Mouse (Mus musculus): ENCODE data around the gene Itpripl1. TPM values are rescaled to one million over a fixed set of nuclear protein-coding genes. Genes with fewer than 3 reads are reported as not detected.
"Not testable (repeated sequence)": the region's sequence is repeated elsewhere in the genome, so short reads cannot be mapped to it uniquely, and the experiment has no call there.

Gene Itpripl1
- total RNA-seq (2021): 10 to 100 TPM; 14.4 to 17.6 TPM
- 7.9 and 11.5 TPM in 2 replicates for polyA plus RNA-seq (2012; rRNA removed)
- long read RNA-seq, partial matches to known transcripts: 0 of 2 reads
- long read RNA-seq, other reads (novel, unspliced or antisense): 0 of 2 reads

GRCm38 (mm10) chr2:127143158-127144063 lies at the start of gene Itpripl1:
Gene Itpripl1 (minus strand): TSS chr2:127143442.
- TF ChIP-seq POLR2A (IDR thresholded peaks at IDR 0.05; ENCODE audit: insufficient read depth, low read depth, low read length) (peak; percentile 87), CTCF (IDR thresholded peaks at IDR 0.05) (no peak), EP300 (IDR thresholded peaks at IDR 0.05; ENCODE audit: insufficient read depth, low read depth, low read length) (peak; percentile 52; the same call in 1 of the 2 replicates)
- Histone ChIP-seq H3K36me3 (ENCODE audit: control insufficient read depth, insufficient read depth, low read length) (peaks cover 8% of the 10 kb centered on the region), H3K4me1 (ENCODE audit: control insufficient read depth, insufficient read depth, low read length) (peaks cover 6% of the 10 kb centered on the region), H3K4me3 (peak within 1 kb of the TSS; percentile 75), H3K27me3 (ENCODE audit: control insufficient read depth, insufficient read depth, low read length) (no peaks in the 10 kb centered on the region), H3K9ac (ENCODE audit: low read depth, low read length) (peak within 1 kb of the TSS; percentile 78), H3K79me2 (replicated peaks; ENCODE audit: control insufficient read depth, insufficient read depth, low read length) (no peaks in the 10 kb centered on the region), H3K27ac (peak within 1 kb of the TSS; percentile 90)
- intact Hi-C loops (cut with DNase I): loop anchor here (1.0 kb wide), 1 partner anchor 22 kb away; no protein-coding TSS in a partner anchor
- DNase-seq: peak; percentile 91 to 93
- 4% methylated on average over 31 of the region's 31 CpGs for WGBS

GRCm38 (mm10) chr2:127189574-127189973 lies 46.3 kb upstream of the Itpripl1 start:
- H3K4me3 ChIP-seq: no peak overlapping the region
- H3K27ac ChIP-seq: no peak overlapping the region
- intact Hi-C loops (cut with DNase I): no loop called here
- H3K36me3 ChIP-seq (ENCODE audit: control insufficient read depth, insufficient read depth, low read length): no peaks in the 10 kb centered on the region
- H3K4me1 ChIP-seq (ENCODE audit: control insufficient read depth, insufficient read depth, low read length): no peaks in the 10 kb centered on the region
- no peak for DNase-seq
- TF ChIP-seq CTCF (IDR thresholded peaks at IDR 0.05) (no peak), EP300 (IDR thresholded peaks at IDR 0.05; ENCODE audit: insufficient read depth, low read depth, low read length) (no peak), POLR2A (IDR thresholded peaks at IDR 0.05; ENCODE audit: insufficient read depth, low read depth, low read length) (no peak)
- no peaks in the 10 kb centered on the region for H3K79me2 ChIP-seq (replicated peaks; ENCODE audit: control insufficient read depth, insufficient read depth, low read length)
- no peaks in the 10 kb centered on the region for H3K27me3 ChIP-seq (ENCODE audit: control insufficient read depth, insufficient read depth, low read length)
- H3K9ac ChIP-seq (ENCODE audit: low read depth, low read length): no peak overlapping the region

- H3K27me3 ChIP-seq (ENCODE audit: control insufficient read depth, insufficient read depth, low read length): no peaks in the 10 kb centered on the region
- 2% methylated on average over 17 of the region's 17 CpGs for WGBS
- H3K4me1 ChIP-seq (ENCODE audit: control insufficient read depth, insufficient read depth, low read length): no peaks in the 10 kb centered on the region
- DNase-seq: peak; percentile 77 to 89
- H3K36me3 ChIP-seq (ENCODE audit: control insufficient read depth, insufficient read depth, low read length): no peaks in the 10 kb centered on the region
- peak overlapping the region; percentile 73 for H3K4me3 ChIP-seq
- intact Hi-C loops (cut with DNase I): loop anchor here (2.0 kb wide), 1 partner anchor 26 kb away; the partner anchor contains the start of genes 1810024B03Rik and Snrnp200
- TF ChIP-seq CTCF (IDR thresholded peaks at IDR 0.05): no peak
- peak; percentile 85 for TF ChIP-seq POLR2A (IDR thresholded peaks at IDR 0.05; ENCODE audit: insufficient read depth, low read depth, low read length)
- H3K27ac ChIP-seq: peak overlapping the region; percentile 88
- H3K79me2 ChIP-seq (replicated peaks; ENCODE audit: control insufficient read depth, insufficient read depth, low read length): no peaks in the 10 kb centered on the region
- peak overlapping the region; percentile 75 for H3K9ac ChIP-seq (ENCODE audit: low read depth, low read length)
Observed at GRCm38 (mm10) chr2:127182598-127183381, 39.5 kb upstream of the Itpripl1 start.

- not testable (repeated sequence) for H3K27ac ChIP-seq; H3K4me3 ChIP-seq; H3K4me1 ChIP-seq (ENCODE audit: control insufficient read depth, insufficient read depth, low read length); H3K27me3 ChIP-seq (ENCODE audit: control insufficient read depth, insufficient read depth, low read length); H3K36me3 ChIP-seq (ENCODE audit: control insufficient read depth, insufficient read depth, low read length); H3K79me2 ChIP-seq (replicated peaks; ENCODE audit: control insufficient read depth, insufficient read depth, low read length); H3K9ac ChIP-seq (ENCODE audit: low read depth, low read length); DNase-seq
- intact Hi-C loops (cut with DNase I): loop anchor here (1.0 to 5.0 kb wide), 2 partner anchors 39 to 176 kb away; no protein-coding TSS in a partner anchor
- TF ChIP-seq CTCF (IDR thresholded peaks at IDR 0.05): peak; percentile 68
- 18% methylated on average over 1 of the region's 1 CpGs for WGBS
Observed at GRCm38 (mm10) chr2:127166261-127166660, 23.0 kb upstream of the Itpripl1 start.

GRCm38 (mm10) chr2:127165675-127166074 lies 22.4 kb upstream of the Itpripl1 start:
- Histone ChIP-seq H3K4me1 (ENCODE audit: control insufficient read depth, insufficient read depth, low read length) (no peaks in the 10 kb centered on the region), H3K4me3 (no peak overlapping the region), H3K79me2 (replicated peaks; ENCODE audit: control insufficient read depth, insufficient read depth, low read length) (no peaks in the 10 kb centered on the region), H3K27ac (no peak overlapping the region), H3K9ac (ENCODE audit: low read depth, low read length) (no peak overlapping the region), H3K36me3 (ENCODE audit: control insufficient read depth, insufficient read depth, low read length) (no peaks in the 10 kb centered on the region), H3K27me3 (ENCODE audit: control insufficient read depth, insufficient read depth, low read length) (no peaks in the 10 kb centered on the region)
- WGBS: 28% methylated on average over 4 of the region's 4 CpGs
- intact Hi-C loops (cut with DNase I): loop anchor here (1.0 to 5.0 kb wide), 2 partner anchors 40 to 177 kb away; no protein-coding TSS in a partner anchor
- no peak for DNase-seq
- TF ChIP-seq EP300 (IDR thresholded peaks at IDR 0.05; ENCODE audit: insufficient read depth, low read depth, low read length) (no peak), CTCF (IDR thresholded peaks at IDR 0.05) (no peak), POLR2A (IDR thresholded peaks at IDR 0.05; ENCODE audit: insufficient read depth, low read depth, low read length) (no peak)
